Mouse (Mus musculus) lung, postnatal 0 days (tissue): Measurements from ENCODE around the gene Malsu1.

ENCODE experiments used
- CTCF ChIP-seq: IDR thresholded peaks from 2 replicates; pipeline ENCODE4 v1.5.1; 2016; ENCODE audit warnings: antibody characterized with exemption, mild to moderate bottlenecking
- EP300 ChIP-seq: IDR thresholded peaks from 2 replicates; pipeline ENCODE4 v1.6.1; 2016; ENCODE audit warnings: antibody characterized with exemption, mild to moderate bottlenecking, control low read depth

- TF ChIP-seq CTCF (no peak), EP300 (no peak)
These were observed 45.6 kb upstream of the Malsu1 start for GRCm38 (mm10) chr6:49028019-49028418.
